Mouse (Mus musculus) cerebellum, adult 2 months (tissue): ENCODE results near the gene Scaf8. TPM values are rescaled to one million over a fixed set of nuclear protein-coding genes. Genes with fewer than 3 reads are reported as not detected.
A peak's percentile ranks its signal among the peaks of the same experiment; 100 is the strongest.
"Not testable (repeated sequence)": the region's sequence is repeated elsewhere in the genome, so short reads cannot be mapped to it uniquely, and the experiment has no call there.

Source experiments
- DNase-seq, 2 experiments: peaks; one replicate each; pipeline ENCODE4 v3.0.0; 2021
- H3K27ac ChIP-seq: fragments of 200-500 bp; 2 replicates; pipeline ENCODE4 v1.5.1; 2012; ENCODE audit warnings: low read length, control low read depth, inconsistent platforms; ENCODE audit not compliant: insufficient read depth
- H3K27me3 ChIP-seq: fragments of 200-500 bp; 2 replicates; pipeline ENCODE4 v1.6.1; 2012; ENCODE audit warnings: inconsistent platforms, mild to moderate bottlenecking, low read length, moderate library complexity; ENCODE audit not compliant: control insufficient read depth, insufficient read depth
- H3K4me1 ChIP-seq: fragments of 200-500 bp; 2 replicates; pipeline ENCODE4 v1.6.1; 2011; ENCODE audit warnings: low read length; ENCODE audit not compliant: control insufficient read depth, insufficient read depth
- H3K4me3 ChIP-seq: fragments of 200-500 bp; replicated peaks from 2 replicates; pipeline ENCODE3; 2011; ENCODE audit warnings: mild to moderate bottlenecking, low read depth, low read length, control low read depth; ENCODE audit not compliant: insufficient read depth
- CTCF ChIP-seq: fragments of 200-500 bp; IDR thresholded peaks from 2 replicates; pipeline ENCODE4 v1.5.1; 2011; ENCODE audit warnings: low read depth, mild to moderate bottlenecking, control low read depth, low read length, moderate library complexity, borderline replicate concordance; ENCODE audit not compliant: insufficient read depth
- POLR2A ChIP-seq: fragments of 200-500 bp; IDR thresholded peaks from 2 replicates; pipeline ENCODE4 v1.6.1; 2011; ENCODE audit warnings: low read length, control low read depth, borderline replicate concordance; ENCODE audit not compliant: insufficient read depth
- WGBS: fragments of 180-500 bp; shearing (Covaris S2); methylation state at CpG from one replicate; pipeline ENCODE4 v1.1.7; 2018; 5-methylcytosine and 5-hydroxymethylcytosine counted together
- polyA plus RNA-seq: library from polyadenylated mRNA; depleted of rRNA; stranded (reverse); fragments of >200 nt; gene quantifications from 2 replicates; pipeline ENCODE4 v1.2.3, GENCODE M21; 2012

The Scaf8 gene
- polyA plus RNA-seq, 1 experiment = 35.1 TPM

DNA sequence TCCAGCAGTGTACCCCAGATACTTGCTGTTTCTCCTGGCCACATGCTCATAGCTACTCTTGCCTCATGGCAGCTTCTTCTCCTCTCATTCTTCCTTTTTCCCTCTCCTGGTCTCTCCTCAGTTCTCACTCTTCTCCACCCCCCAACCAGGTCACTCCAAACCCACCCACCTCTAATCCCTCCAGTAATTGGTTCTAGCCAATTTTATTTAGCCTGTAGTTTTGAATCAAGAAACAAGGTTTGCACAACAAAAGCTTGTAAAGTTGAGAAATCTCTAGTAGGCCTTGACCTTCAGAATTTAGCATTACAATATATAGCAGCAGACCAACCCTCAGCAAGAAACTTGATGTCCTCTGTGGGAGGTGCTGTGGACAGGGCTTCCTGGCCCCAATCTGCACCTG lies 42.2 kb downstream of the Scaf8 start:
- DNase-seq = no peak
- no peak for TF ChIP-seq CTCF
- no peak for TF ChIP-seq POLR2A
- H3K4me3 ChIP-seq = no peak overlapping the region
- no peaks in the 10 kb centered on the region for H3K27me3 ChIP-seq
- H3K4me1 ChIP-seq = no peaks in the 10 kb centered on the region
- H3K27ac ChIP-seq = no peak overlapping the region

DNA sequence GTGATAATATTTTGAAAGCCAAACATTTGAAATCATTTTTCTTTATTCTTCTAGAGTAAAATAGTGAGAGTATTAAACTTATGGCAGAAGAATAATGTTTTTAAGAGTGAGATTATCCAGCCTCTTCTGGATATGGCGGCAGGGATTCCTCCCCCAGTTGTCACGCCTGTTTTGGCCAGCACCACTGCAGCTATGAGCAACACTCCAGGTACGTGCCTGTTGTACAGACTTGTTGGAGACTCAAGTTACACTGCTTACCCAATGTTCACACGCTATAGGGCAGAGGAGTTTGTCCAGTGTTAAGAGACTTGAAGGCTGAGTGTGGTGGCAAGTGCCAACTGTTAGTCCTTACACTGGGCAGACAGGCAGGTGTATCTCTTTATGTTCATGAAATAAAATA lies 48.1 kb downstream of the Scaf8 start:
- TF ChIP-seq CTCF = no peak
- TF ChIP-seq POLR2A = no peak
- 79% methylated on average over 4 of the region's 4 CpGs for WGBS
- Histone ChIP-seq H3K4me3 (no peak overlapping the region), H3K4me1 (no peaks in the 10 kb centered on the region), H3K27me3 (no peaks in the 10 kb centered on the region), H3K27ac (no peak overlapping the region)
- no peak for DNase-seq

DNA sequence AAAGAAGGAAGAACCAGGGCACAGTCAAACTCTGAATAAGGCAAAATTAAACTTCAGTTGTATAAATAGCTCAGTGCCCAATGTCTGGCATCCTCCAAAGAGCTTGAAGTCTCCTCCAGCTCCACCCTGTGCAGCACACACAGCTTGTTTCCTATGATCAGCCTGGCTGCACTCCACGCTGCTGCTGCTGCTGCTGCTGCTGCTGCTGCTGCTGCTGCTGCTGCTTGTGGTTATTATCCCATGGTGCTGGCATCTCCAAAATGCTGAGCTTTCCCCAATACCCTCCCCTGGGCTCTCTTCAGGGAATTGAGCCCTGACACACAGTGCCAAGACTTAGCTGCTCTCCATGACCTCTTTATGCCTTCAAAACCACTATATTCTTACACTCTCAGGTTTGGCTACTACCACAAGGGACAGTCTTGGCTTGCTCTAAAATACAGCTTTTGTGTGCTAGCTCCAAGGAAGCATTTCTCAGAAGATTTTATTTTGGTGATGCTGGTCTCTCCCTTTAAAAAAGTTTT lies 65.7 kb downstream of the Scaf8 start:
- not testable (repeated sequence) for H3K27ac ChIP-seq, H3K27me3 ChIP-seq, DNase-seq, H3K4me1 ChIP-seq, H3K4me3 ChIP-seq
- WGBS = 77% methylated on average over 1 of the region's 1 CpGs

DNA sequence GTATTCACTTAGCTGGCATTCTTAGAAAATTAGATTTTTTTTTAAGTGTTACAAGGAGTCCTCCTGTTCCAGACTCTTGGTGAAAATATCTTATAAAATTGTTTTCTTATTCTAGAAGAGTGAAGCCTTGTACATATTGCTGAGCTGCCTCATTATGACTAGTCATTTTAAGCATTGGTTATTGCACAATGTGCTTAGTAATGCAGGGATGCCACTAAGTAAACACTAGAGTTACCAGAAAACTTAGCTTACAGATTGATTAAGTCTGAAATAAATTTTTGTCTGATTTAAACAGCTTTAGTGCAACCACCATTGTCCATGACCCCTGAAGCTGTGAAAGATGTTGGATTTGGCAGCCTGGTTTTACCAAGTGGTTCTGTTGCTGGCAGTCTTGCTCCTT lies 80.7 kb downstream of the Scaf8 start:
- not testable (repeated sequence) for H3K4me1 ChIP-seq, H3K27ac ChIP-seq

DNA sequence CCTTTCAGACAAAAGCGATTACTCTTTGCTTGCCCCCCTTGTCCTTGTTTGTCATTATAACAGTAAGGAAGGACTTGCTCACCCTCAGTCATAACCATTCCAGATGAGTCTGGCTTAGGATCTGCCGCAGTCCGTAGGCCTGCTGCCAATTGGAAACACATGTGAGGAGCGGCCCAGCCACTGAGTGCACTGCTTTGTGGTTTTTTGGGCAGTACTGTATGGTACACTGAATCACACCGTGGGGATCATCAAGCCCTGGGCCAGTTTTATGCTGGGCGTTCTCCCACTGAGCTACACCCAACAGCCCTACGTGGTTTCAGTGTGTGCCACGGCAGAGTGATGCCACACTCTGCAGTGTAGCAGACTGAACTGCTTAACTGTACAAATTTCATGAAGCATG lies 85.6 kb downstream of the Scaf8 start:
- no peak for TF ChIP-seq POLR2A
- no peak for TF ChIP-seq CTCF
- 48% methylated on average over 8 of the region's 8 CpGs for WGBS

More for the DNA sequence above, 80.7 kb downstream of the Scaf8 start:
- DNase-seq, H3K27me3 ChIP-seq, H3K4me3 ChIP-seq: not testable (repeated sequence)

DNA sequence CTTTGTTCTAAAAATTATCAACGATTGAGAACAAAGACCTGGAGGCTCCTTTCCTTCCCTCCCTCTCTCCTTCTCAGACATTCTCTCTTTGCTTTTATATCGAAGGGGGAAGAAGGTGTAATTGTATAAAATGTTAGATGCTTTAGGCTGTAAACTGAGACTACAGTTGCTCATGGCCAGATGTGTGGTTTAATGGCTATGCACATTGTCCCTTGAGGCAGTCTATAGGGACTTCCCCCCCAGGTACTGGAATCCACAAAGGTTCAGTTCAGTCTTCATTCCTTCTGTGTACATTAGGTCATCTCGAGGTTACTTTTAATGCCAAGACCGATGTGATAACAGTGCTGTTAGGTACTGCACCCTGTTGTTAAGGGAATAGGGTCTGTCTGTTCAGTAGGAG lies 89.1 kb downstream of the Scaf8 start:
- Histone ChIP-seq H3K27me3 (no peaks in the 10 kb centered on the region), H3K4me3 (no peak overlapping the region), H3K4me1 (peaks cover 9% of the 10 kb centered on the region), H3K27ac (no peak overlapping the region)
- WGBS = 83% methylated on average over 4 of the region's 4 CpGs
- no peak for TF ChIP-seq POLR2A
- TF ChIP-seq CTCF = no peak
- no peak for DNase-seq

More for the DNA sequence above, 85.6 kb downstream of the Scaf8 start:
- H3K27me3 ChIP-seq = no peaks in the 10 kb centered on the region
- no peak for DNase-seq
- H3K4me1 ChIP-seq = peaks cover 3% of the 10 kb centered on the region
- H3K27ac ChIP-seq = no peak overlapping the region
- H3K4me3 ChIP-seq = no peak overlapping the region

DNA sequence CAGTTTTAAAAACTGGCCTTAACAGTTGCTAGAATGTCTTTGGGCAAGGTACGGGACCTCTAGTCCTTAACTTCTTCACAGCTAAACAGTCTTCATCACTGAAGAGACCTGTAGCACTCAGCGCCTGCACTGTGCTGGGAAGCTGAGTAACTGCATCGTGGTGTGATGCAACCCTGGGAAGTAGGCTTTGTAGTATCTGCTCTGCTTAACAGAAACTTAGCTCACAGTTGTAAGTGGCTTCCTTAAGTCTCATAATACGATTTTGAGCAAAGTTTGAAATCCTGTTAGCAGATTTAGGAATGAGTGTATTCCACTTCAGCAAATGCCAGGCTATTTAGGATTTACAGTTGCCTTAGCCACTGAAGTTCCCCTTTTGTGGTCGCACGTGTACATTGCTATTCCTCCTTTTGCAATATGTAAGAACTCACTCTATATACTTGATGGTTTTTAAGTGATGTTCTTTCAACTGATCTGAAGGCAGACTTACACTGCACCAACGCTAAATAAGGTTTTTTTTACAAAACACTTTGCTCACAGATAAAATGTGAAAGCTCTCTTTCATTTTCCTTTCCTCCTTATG lies 90.1 kb downstream of the Scaf8 start:
- no peak overlapping the region for H3K4me3 ChIP-seq
- no peak for DNase-seq
- peaks cover 9% of the 10 kb centered on the region for H3K4me1 ChIP-seq
- TF ChIP-seq CTCF = no peak
- no peak for TF ChIP-seq POLR2A
- no peaks in the 10 kb centered on the region for H3K27me3 ChIP-seq
- WGBS = 92% methylated on average over 7 of the region's 7 CpGs
- H3K27ac ChIP-seq = no peak overlapping the region

DNA sequence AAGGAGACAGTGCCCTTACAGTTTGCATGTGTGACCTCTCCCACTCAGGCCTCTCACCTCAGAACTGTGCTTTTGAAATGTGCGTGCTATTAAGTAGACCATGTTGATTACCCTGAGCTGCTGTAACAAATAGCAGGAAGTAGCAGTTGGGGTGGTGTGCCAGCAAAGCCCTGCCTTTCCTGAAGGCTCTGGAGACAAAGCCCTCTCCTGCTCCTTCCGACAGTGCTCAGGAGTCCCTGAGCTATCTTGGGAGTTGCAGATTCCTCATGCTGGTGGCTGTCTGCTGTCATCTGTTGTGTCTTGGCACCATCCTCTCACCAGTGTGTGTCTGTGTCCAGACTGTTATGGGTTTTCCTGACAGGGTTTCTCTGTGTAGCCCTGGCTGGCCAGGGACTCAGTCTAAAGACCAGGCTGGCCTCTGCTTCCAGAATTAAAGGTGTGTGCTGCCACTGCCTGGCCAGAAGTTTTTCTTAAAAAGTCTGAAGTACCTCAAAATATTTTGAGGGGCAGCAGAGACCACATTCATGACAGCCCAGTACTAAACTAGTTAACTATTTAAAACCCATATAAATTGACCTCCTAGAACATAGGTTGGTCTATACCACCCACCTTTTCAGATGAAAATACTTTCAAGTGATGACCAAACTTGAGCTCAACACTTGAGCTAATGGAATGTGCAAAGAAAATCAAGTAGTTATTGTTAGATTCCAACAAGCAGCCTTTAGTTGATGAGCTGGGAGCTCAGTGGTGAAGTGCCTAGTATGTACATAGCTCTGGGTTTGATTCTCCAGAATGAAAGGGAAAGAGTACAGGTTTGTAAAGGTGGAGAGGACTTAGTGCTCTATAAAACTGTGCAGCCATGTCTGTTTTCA lies 92.0 kb downstream of the Scaf8 start:
- TF ChIP-seq POLR2A (no peak), CTCF (no peak)
- peak; percentile 44 to 67 for DNase-seq
- Histone ChIP-seq H3K4me1 (peaks cover 7% of the 10 kb centered on the region; the same call in 1 of the 2 replicates), H3K27me3 (no peaks in the 10 kb centered on the region), H3K27ac (no peak overlapping the region), H3K4me3 (no peak overlapping the region)
- whole genome bisulfite sequencing = 3% methylated on average over 2 of the region's 2 CpGs
